Mouse (Mus musculus) cerebellum, adult (tissue): ENCODE measurements at regions not wholly inside any gene's neighbourhood (a gene's known extent, or its start where the extent isn't known, plus 50 kb on each side); places are given as distances from the start of the nearest gene placed in this dataset.
A peak's percentile ranks its signal among the peaks of the same experiment; 100 is the strongest.

Experiments
- ATAC-seq: cut with Nextera tagmentation; 2 replicates; pipeline ENCODE4 v1.9.2; 2017; ENCODE audit warnings: mild to moderate bottlenecking, moderate library complexity, mixed read lengths; ENCODE audit not compliant: insufficient number of reproducible peaks, low FRiP score, low TSS enrichment

GRCm38 (mm10) chr2:159014553-159014952, 219.9 kb downstream of the Dhx35 start:
- ATAC-seq: no peak

GRCm38 (mm10) chr2:159019921-159020534, 225.4 kb downstream of the Dhx35 start:
- no peak for ATAC-seq

- no peak for ATAC-seq
These were observed 237.5 kb downstream of the Dhx35 start for GRCm38 (mm10) chr2:159032147-159032546.

GRCm38 (mm10) chr2:159039916-159040315, 245.3 kb downstream of the Dhx35 start:
- no peak for ATAC-seq

- no peak for ATAC-seq
These were observed 258.9 kb downstream of the Dhx35 start for GRCm38 (mm10) chr2:159053534-159053933.

- ATAC-seq: 0 out of 2 replicates have a peak, but pooled peaks have one; percentile 3
These were observed 259.3 kb downstream of the Dhx35 start for GRCm38 (mm10) chr2:159053936-159054335.

- no peak for ATAC-seq
These were observed 259.8 kb downstream of the Dhx35 start for GRCm38 (mm10) chr2:159054451-159054850.

GRCm38 (mm10) chr2:159055780-159056179, 261.2 kb downstream of the Dhx35 start:
- ATAC-seq: no peak

- no peak for ATAC-seq
These were observed 262.4 kb downstream of the Dhx35 start for GRCm38 (mm10) chr2:159056960-159057359.

- no peak for ATAC-seq
These were observed 262.9 kb downstream of the Dhx35 start for GRCm38 (mm10) chr2:159057506-159057905.

- no peak for ATAC-seq
These were observed 267.7 kb downstream of the Dhx35 start for GRCm38 (mm10) chr2:159062266-159062665.

- ATAC-seq: no peak
These were observed 268.1 kb downstream of the Dhx35 start for GRCm38 (mm10) chr2:159062666-159063065.

- ATAC-seq: no peak
These were observed 269.9 kb downstream of the Dhx35 start for GRCm38 (mm10) chr2:159064403-159064970.

GRCm38 (mm10) chr2:159067506-159067905, 272.9 kb downstream of the Dhx35 start:
- no peak for ATAC-seq

GRCm38 (mm10) chr2:159068303-159069020, 273.9 kb downstream of the Dhx35 start:
- no peak for ATAC-seq

- ATAC-seq: peak; percentile 84
These were observed 274.6 kb downstream of the Dhx35 start for GRCm38 (mm10) chr2:159069180-159069579.

GRCm38 (mm10) chr2:159072997-159073690, 278.5 kb downstream of the Dhx35 start:
- ATAC-seq: no peak

GRCm38 (mm10) chr2:159079836-159080235, 285.2 kb downstream of the Dhx35 start:
- ATAC-seq: no peak

- no peak for ATAC-seq
These were observed 286.4 kb downstream of the Dhx35 start for GRCm38 (mm10) chr2:159080784-159081544.

- no peak for ATAC-seq
These were observed 292.2 kb downstream of the Dhx35 start for GRCm38 (mm10) chr2:159086836-159087235.
